Mouse (Mus musculus) CD8-positive naive resting alpha-beta T cell, adult 2 months (primary cell): ENCODE results near the gene Lekr1.

ENCODE experiments used
- DNase-seq, 2 experiments: peaks; one replicate each; pipeline ENCODE4 v3.0.0; 2022; ENCODE audit warnings: low read depth in 2 of 2, low spot score in 2 of 2

Gene Lekr1

GRCm38 (mm10) chr3:65665977-65666766 is at the start of gene Lekr1:
Gene Lekr1 (plus strand): TSS chr3:65666228.
- DNase-seq, result peak; percentile 84 to 90

- no peak for DNase-seq
Observed at GRCm38 (mm10) chr3:65617507-65617906, 48.5 kb upstream of the Lekr1 start.

GRCm38 (mm10) chr3:65619340-65619739 is 46.7 kb upstream of the Lekr1 start:
- no peak for DNase-seq

- DNase-seq, result no peak
Observed at GRCm38 (mm10) chr3:65623057-65623456, 43.0 kb upstream of the Lekr1 start.

- no peak for DNase-seq
Observed at GRCm38 (mm10) chr3:65625496-65626289, 40.3 kb upstream of the Lekr1 start.

GRCm38 (mm10) chr3:65626290-65626914 is 39.6 kb upstream of the Lekr1 start:
- DNase-seq, result no peak

- DNase-seq, result no peak
Observed at GRCm38 (mm10) chr3:65627021-65627706, 38.9 kb upstream of the Lekr1 start.

- no peak for DNase-seq
Observed at GRCm38 (mm10) chr3:65627707-65628028, 38.4 kb upstream of the Lekr1 start.

GRCm38 (mm10) chr3:65629565-65630112 is 36.4 kb upstream of the Lekr1 start:
- no peak for DNase-seq

GRCm38 (mm10) chr3:65633604-65634003 is 32.4 kb upstream of the Lekr1 start:
- DNase-seq, result no peak

- no peak for DNase-seq
Observed at GRCm38 (mm10) chr3:65635983-65636382, 30.0 kb upstream of the Lekr1 start.

- no peak for DNase-seq
Observed at GRCm38 (mm10) chr3:65637313-65637712, 28.7 kb upstream of the Lekr1 start.

GRCm38 (mm10) chr3:65638896-65639295 is 27.1 kb upstream of the Lekr1 start:
- DNase-seq, result no peak

- DNase-seq, result no peak
Observed at GRCm38 (mm10) chr3:65639454-65640014, 26.5 kb upstream of the Lekr1 start.

GRCm38 (mm10) chr3:65642959-65643358 is 23.1 kb upstream of the Lekr1 start:
- DNase-seq, result no peak

- DNase-seq, result no peak
Observed at GRCm38 (mm10) chr3:65643654-65644053, 22.4 kb upstream of the Lekr1 start.

- DNase-seq, result no peak
Observed at GRCm38 (mm10) chr3:65647592-65647991, 18.4 kb upstream of the Lekr1 start.

GRCm38 (mm10) chr3:65648913-65649312 is 17.1 kb upstream of the Lekr1 start:
- no peak for DNase-seq

- DNase-seq, result peak in 1 of 2 experiments; percentile 7
Observed at GRCm38 (mm10) chr3:65650156-65650815, 15.7 kb upstream of the Lekr1 start.

- DNase-seq, result no peak
Observed at GRCm38 (mm10) chr3:65654541-65655206, 11.4 kb upstream of the Lekr1 start.
